In genomic region chr15:10866794-10867193, GRCm38 (mm10) we compare ENCODE assay signal across 11 mouse cellular contexts.
DNase-seq lines count a peak whose midpoint lies in the region; ATAC-seq lines count a peak whose summit lies in the region.
"Had no signal": no experiment of that assay in that cellular context is flagged by ENCODE, and none has a peak within 500 bp of the region (broad histone marks: within the 10 kb centered on the region; RNA-seq: fewer than 3 reads in every experiment).

No protein-coding gene starts in this region.

- peak; percentile 69 to 82 for DNase-seq in heart, adult 18-20 months
- no peak for DNase-seq in heart, postnatal 25 days (ENCODE audit: low spot score)
- peak; percentile 20 for DNase-seq in right cerebral cortex, postnatal 25 days
- no peak for DNase-seq in right cerebral cortex, adult 2 months (ENCODE audit: low spot score in 2 of 2)
- peak; percentile 40 to 45 for DNase-seq in heart, postnatal 36 days
- peak; percentile 19 for DNase-seq in telencephalon, adult 2 months (ENCODE audit: low read depth, low spot score)
- no peak for DNase-seq in hindbrain, embryonic 11.5 days (ENCODE audit: low spot score)
- no peak for DNase-seq in hindbrain, embryonic 14.5 days (ENCODE audit: low spot score)
- DNase-seq: cerebellum, adult 2 months had no signal

- no peaks in the 10 kb centered on the region for H3K36me3 ChIP-seq in hindbrain, embryonic 11.5 days (ENCODE audit: control insufficient read depth, insufficient read depth, low read length)
- no peaks in the 10 kb centered on the region for H3K36me3 ChIP-seq in hindbrain, embryonic 14.5 days (replicated peaks; ENCODE audit: control insufficient read depth, insufficient read depth)
- H3K36me3 ChIP-seq: neural tube, embryonic 12.5 days had no signal

- H3K9ac ChIP-seq in hindbrain, embryonic 11.5 days (ENCODE audit: low read depth, low read length): no peak overlapping the region
- no peak overlapping the region for H3K9ac ChIP-seq in hindbrain, embryonic 14.5 days
- H3K9ac ChIP-seq: neural tube, embryonic 12.5 days had no signal

- no peak for ATAC-seq in hindbrain, embryonic 11.5 days (ENCODE audit: low FRiP score)
- ATAC-seq in hindbrain, embryonic 14.5 days (ENCODE audit: low FRiP score): no peak

- no peaks in the 10 kb centered on the region for H3K9me3 ChIP-seq in hindbrain, embryonic 11.5 days (ENCODE audit: control insufficient read depth, low read length)
- no peaks in the 10 kb centered on the region for H3K9me3 ChIP-seq in hindbrain, embryonic 14.5 days (ENCODE audit: control insufficient read depth, low read length)
- H3K9me3 ChIP-seq: neural tube, embryonic 12.5 days had no signal

- WGBS in hindbrain, embryonic 11.5 days: 88% methylated on average over 5 of the region's 5 CpGs
- 90% methylated on average over 5 of the region's 5 CpGs for WGBS in hindbrain, embryonic 14.5 days

- no peaks in the 10 kb centered on the region for H3K4me1 ChIP-seq in hindbrain, embryonic 11.5 days (replicated peaks; ENCODE audit: control insufficient read depth, insufficient read depth, low read length)
- H3K4me1 ChIP-seq in hindbrain, embryonic 14.5 days (replicated peaks; ENCODE audit: control insufficient read depth, insufficient read depth, low read length): no peaks in the 10 kb centered on the region
- H3K4me1 ChIP-seq: neural tube, embryonic 12.5 days had no signal

- H3K4me2 ChIP-seq in hindbrain, embryonic 11.5 days (replicated peaks; ENCODE audit: low read depth, low read length): no peak overlapping the region
- no peak overlapping the region for H3K4me2 ChIP-seq in hindbrain, embryonic 14.5 days (replicated peaks)
- H3K4me2 ChIP-seq: neural tube, embryonic 12.5 days had no signal

- H3K4me3 ChIP-seq in hindbrain, embryonic 11.5 days (ENCODE audit: low read depth, low read length): no peak overlapping the region
- no peak overlapping the region for H3K4me3 ChIP-seq in hindbrain, embryonic 14.5 days (replicated peaks; ENCODE audit: low read length)
- H3K4me3 ChIP-seq: neural tube, embryonic 12.5 days had no signal

- intact Hi-C loops in heart, postnatal 25 days (cut with DNase I): loop anchor here (5.0 kb wide), 1 partner anchor 49 kb away; no protein-coding TSS in a partner anchor
- intact Hi-C loops in heart, postnatal 36 days (cut with DNase I): loop anchor here (2.0 kb wide), 1 partner anchor 26 kb away; no protein-coding TSS in a partner anchor

- no peaks in the 10 kb centered on the region for H3K27me3 ChIP-seq in hindbrain, embryonic 11.5 days (ENCODE audit: control insufficient read depth, insufficient read depth, low read length)
- H3K27me3 ChIP-seq in hindbrain, embryonic 14.5 days (ENCODE audit: control insufficient read depth, insufficient read depth, low read length): no peaks in the 10 kb centered on the region
- H3K27me3 ChIP-seq: neural tube, embryonic 12.5 days had no signal

- H3K27ac ChIP-seq in hindbrain, embryonic 11.5 days (ENCODE audit: low read depth, low read length): no peak overlapping the region
- H3K27ac ChIP-seq in hindbrain, embryonic 14.5 days: no peak overlapping the region
- H3K27ac ChIP-seq: macrophage; neural tube, embryonic 12.5 days had no signal

Comparison
In these comparisons a context has a peak if more than half of its experiments do, and no peak if none do; other contexts are left out.
1. DNase-seq: peak in heart, adult 18-20 months (2 of 2), right cerebral cortex, postnatal 25 days (single experiment), heart, postnatal 36 days (2 of 2) and telencephalon, adult 2 months (single experiment); none in heart, postnatal 25 days (single experiment), right cerebral cortex, adult 2 months (0 of 2), hindbrain, embryonic 11.5 days (single experiment) and hindbrain, embryonic 14.5 days (single experiment).